Comparison of ENCODE assay signal across 20 mouse cellular contexts in genomic region chr8:76377711-76378110, GRCm38 (mm10).
"Had no signal": no experiment of that assay in that cellular context is flagged by ENCODE, and none has a peak within 500 bp of the region (broad histone marks: within the 10 kb centered on the region; RNA-seq: fewer than 3 reads in every experiment).

No protein-coding gene starts in this region.

- H3K4me3 ChIP-seq: intestine, embryonic 15.5 days; kidney, embryonic 15.5 days; limb, embryonic 12.5 days; liver, embryonic 13.5 days; lung, embryonic 15.5 days; megakaryocyte, embryonic 14.5 days; midbrain, embryonic 12.5 days; neural tube, embryonic 13.5 days had no signal

- ATAC-seq: intestine, embryonic 15.5 days; liver, postnatal 0 days; midbrain, embryonic 16.5 days had no signal

- H3K4me1 ChIP-seq: intestine, embryonic 15.5 days; kidney, embryonic 15.5 days; liver, embryonic 13.5 days; lung, embryonic 15.5 days; megakaryocyte, embryonic 14.5 days; midbrain, embryonic 12.5 days; neural tube, embryonic 13.5 days had no signal

- H3K9me3 ChIP-seq: intestine, embryonic 15.5 days; kidney, embryonic 15.5 days; liver, embryonic 13.5 days; lung, embryonic 15.5 days; megakaryocyte, embryonic 14.5 days; midbrain, embryonic 12.5 days; neural tube, embryonic 13.5 days had no signal

- H3K27ac ChIP-seq: intestine, embryonic 15.5 days; kidney, embryonic 15.5 days; limb, embryonic 12.5 days; liver, embryonic 13.5 days; lung, embryonic 15.5 days; macrophage; midbrain, embryonic 12.5 days; neural tube, embryonic 13.5 days; stomach, postnatal 0 days had no signal

- H3K4me2 ChIP-seq: intestine, embryonic 15.5 days; kidney, embryonic 15.5 days; limb, embryonic 12.5 days; liver, embryonic 13.5 days; lung, embryonic 15.5 days; midbrain, embryonic 12.5 days; neural tube, embryonic 13.5 days had no signal

- H3K36me3 ChIP-seq: intestine, embryonic 15.5 days; kidney, embryonic 15.5 days; limb, embryonic 12.5 days; liver, embryonic 13.5 days; lung, embryonic 15.5 days; midbrain, embryonic 12.5 days; neural tube, embryonic 13.5 days had no signal

- H3K27me3 ChIP-seq: intestine, embryonic 15.5 days; kidney, embryonic 15.5 days; limb, embryonic 12.5 days; liver, embryonic 13.5 days; lung, embryonic 15.5 days; megakaryocyte, embryonic 14.5 days; midbrain, embryonic 12.5 days; neural tube, embryonic 13.5 days had no signal

- H3K9ac ChIP-seq: intestine, embryonic 15.5 days; kidney, embryonic 15.5 days; limb, embryonic 12.5 days; liver, embryonic 13.5 days; liver, postnatal 0 days; lung, embryonic 15.5 days; midbrain, embryonic 12.5 days; neural tube, embryonic 13.5 days had no signal

- DNase-seq: kidney, adult 18-20 months; kidney, postnatal 14 days; liver; liver, embryonic 13.5 days; liver, postnatal 0 days; lung, postnatal 14 days; right cerebral cortex, adult 18-20 months; right cerebral cortex, postnatal 25 days; thymus, adult 18-20 months; thymus, postnatal 14 days had no signal
